Mouse (Mus musculus) cerebellum, adult 11-12 months (tissue): ENCODE measurements around the gene Plau.

Source experiments
- DNase-seq: peaks from one replicate; pipeline ENCODE4 v3.0.0; 2022

Gene Plau

DNA sequence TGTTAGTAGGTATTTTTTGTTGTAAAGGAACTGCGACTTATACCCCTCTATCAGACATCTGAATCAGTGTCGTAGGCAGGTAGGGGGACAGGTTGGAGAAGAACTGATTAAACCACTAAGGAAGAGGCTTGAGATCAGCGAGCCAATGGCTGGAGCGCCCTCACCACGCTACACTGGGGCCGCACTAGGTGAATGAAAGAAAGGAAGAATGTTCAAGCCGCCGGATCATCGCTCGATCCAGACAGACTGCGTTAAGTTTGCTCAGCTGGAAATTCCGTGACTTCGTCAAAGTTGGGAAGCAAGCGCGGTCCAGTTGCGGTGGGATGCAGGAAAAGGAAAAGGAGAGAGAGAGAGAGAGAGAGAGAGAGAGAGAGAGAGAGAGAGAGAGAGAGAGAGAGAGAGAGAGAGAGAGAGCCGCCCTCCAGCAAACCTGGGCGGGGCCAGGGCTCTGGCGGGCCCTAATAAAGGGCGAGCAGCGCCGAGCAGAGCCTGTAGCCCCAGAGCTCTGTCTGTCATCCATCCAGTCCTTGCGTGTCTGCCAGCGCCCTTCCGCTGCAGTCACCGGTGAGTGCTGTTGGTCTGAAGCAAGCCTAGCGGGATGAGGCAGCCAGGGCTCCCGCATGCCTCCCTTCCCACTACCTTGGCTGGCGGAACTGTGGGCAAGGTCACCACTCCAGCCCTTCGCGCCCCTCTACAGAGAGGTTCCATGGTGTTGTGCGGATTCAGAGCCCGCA, at the start of gene Plau:
Gene Plau (plus strand): TSS at position 490 of the 734 bp plus-strand sequence.
- DNase-seq: peak; percentile 39

DNA sequence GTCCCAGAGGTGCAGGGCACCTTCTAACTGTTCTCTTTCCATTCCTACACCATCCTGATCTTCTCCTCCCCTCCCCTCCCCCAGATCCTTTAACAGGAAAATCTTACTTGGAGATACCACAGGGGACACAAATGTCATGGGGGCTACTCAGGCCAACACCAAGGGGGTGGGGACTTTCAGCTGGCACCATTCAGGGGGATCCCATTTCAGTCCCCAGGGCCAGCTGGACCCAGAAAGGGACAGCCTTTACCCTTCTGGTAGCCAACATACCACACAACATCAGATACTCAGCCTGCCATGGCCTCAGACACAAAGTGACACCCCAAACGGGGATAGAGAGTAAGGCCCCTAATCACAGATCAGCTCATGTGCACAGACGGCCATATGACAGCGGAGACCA, 48.3 kb upstream of the Plau start:
- DNase-seq: no peak

DNA sequence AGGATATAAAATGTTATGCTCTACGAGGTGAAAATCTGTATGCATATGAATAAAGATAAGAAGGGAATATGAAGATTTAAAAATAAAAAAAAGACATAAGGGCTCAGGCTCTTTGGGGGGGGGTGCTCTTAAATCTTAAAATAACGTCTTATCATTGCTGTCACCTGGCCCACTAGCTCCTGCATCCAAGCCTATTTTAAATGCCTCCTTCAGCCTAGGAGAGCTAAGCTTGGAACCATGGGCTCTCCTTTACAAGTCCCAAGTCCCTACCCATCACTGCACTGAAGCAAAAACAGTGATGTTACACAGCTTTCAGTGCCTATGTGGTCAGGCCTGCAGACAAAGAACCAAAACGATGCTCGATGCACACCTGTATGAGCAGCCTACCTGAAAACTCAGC, 46.9 kb upstream of the Plau start:
- DNase-seq: no peak

DNA sequence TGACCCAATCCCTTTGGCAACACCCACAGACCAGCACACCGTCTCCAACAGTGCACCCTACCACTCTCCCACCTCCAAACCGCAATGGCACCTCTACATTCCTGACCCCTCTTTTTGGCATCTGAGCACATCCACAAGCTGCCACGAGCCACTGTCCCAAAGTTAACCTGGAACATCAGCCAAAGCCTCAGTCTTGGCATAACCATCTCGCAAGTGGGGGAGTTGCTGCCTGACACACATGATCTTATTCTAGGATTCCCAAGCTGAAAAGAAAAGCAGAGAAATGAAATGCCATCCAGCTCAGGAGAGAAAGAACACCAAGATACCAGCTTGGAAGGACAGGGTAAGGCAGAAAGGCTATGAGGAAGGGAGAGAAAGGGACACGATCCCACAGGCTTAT, 46.0 kb upstream of the Plau start:
- DNase-seq: no peak

DNA sequence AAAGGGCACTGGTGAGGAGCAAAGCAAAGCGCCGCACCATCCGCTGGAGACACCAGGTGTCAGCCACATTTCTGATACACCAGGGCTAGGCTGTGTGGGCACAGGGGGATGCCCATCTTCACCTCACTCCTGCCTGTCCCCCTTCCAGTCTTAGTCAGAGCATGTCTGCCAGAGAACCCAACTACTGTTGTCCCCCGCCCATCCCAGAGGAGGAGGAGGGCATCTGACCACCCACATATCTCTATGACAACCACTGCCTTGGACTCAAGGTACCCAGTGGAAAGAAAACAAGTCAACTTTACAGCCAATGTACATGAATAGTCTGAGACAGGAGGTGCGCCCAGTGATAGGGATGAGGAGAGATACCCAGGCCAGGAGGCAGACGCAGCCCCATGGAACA, 45.5 kb upstream of the Plau start:
- DNase-seq: no peak

DNA sequence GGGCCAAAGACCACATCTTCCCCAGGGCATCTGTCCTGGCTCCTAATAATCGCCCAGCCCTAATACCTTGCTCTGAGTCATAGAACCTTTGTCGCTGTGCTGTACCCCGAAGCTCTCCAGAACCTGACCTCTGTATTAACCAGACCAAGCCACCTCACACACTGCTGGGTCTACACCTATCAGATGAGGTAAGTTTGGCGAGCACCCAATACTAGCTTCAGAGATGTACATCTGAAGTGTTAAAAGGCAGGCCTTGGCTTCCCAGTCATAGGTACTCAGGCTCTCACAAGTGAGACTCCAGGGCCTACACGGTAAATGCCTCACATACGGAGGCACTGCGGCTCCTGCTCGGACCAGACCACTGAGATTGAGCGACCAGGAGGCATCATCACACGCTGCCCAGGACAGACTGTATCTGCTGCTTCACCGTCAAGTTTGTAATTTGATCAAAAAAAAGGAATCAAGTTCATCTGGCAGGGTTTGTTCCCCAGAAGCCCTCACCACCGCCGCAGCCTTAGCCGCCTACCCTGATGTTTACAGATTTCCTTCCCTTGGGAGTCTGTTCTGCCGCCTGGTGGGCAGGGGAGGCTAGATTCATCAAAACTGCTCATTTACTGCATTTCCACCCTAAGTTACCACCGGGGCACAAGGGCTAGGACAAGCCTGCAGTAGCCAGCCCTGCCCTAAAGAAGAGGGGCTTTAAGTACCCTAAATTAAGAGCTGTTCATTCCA, 44.8 kb upstream of the Plau start:
- no peak for DNase-seq

DNA sequence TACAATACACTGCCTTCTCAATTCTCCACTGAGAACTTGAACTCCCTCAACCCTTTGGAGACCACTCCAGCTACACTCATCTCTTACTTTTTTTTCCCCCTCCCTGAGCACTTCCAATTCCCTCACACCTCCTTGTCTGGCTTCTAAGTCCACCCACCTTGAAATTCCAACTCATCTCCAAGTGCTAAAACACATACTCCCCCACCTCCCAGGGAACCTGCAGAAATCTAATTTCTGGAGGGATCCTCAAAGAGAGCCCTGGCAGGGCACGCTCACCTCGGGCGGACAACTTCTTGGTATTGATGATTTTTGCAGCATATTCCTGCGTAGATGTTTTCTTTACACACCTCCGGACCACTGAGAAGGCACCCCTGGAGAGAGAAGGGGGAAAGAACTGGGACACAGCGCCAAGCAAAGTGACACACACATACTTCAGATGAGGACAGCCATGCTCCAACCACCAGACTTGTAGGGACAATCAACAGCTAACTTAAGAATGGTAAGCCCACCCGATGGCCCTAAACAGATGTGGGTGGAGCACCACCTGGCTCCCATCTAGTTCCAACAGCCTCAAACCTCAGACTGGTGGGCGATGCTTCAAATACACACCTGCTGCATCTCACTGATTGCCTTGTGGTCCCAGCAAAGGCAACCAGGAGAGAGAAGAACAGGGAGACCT, 44.1 kb upstream of the Plau start:
- DNase-seq: no peak

DNA sequence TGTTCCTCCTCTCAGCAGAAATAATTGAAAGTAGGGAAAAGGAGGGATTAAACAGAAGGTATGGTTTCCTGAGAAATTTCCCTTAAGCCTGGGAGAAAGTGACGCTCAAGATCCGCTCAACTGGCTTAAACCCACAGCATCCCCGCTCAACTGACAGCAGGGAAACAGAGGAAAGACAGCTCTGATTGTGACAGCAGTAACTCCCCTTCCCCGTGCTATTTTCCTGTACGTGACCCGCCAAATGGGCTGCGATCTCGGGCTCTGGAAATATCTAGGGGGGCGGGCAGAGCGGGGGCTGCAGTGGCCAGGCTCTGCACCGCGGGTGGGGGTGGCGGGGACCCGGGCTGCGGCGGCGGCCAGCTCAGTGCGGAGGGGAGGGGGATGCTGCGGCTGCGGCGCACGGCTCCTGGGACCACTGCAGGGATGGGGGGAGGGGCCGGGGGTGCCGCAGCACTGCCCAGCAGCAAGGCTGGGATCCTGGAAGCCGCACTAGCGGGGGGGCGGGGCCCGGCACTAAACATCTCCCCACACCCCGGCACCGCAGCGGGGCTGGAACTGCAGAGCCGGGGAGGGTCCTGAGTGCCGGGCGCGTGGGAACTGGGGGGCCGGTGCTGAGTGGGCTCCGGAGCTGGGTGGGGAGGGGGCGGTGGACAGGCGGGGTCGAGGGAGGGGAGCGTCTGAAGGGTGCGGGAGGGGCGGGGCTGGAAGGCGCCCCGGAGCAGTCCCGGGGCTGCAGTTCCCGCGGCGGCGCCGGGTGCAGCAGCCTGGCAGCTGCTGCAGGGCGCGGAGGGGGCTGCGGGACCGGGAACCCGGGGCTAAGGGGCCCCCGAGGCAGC, 43.3 kb upstream of the Plau start:
- peak; percentile 64 for DNase-seq

DNA sequence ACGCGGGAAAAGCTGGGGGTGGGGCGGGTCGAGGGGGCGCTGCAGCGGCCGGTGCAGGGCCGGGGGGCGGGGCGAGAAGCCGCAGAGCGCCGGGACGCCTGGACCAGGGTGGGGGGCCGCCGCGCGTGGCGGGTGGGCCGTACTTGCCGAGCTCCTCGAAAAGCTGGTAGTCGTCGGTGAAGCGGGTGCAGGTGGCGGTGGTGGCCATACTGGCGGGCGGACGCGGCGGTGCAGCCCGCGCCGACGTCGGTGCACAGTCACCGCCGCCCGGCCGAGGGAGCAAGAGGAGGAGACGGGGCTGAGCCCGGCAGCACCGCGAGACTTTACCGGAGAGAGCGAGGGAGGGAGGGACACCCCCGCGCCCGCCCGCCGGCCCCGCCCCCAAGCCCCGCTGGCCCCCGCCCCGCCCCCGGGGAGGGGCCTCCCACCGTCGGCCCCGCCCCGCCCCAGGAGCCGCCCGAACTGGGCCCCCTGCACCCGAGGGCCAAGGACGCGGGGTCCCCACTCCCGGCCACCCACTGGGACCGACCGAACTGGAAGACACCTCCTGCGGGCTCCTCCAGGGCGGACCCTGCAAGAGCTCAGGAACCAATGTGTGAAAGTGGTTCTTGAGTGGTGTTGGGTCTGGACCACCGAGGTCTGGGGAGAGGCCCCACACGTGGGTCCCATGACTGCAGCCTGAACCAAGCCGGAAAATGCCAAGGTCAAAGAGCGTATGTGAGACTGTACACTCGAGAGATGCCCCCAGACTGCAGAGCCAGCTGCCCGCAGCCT, 42.5 kb upstream of the Plau start, which contains the start of gene Camk2g:
Gene Camk2g (minus strand): TSS at position 331 of the 774 bp plus-strand sequence.
- peak; percentile 85 for DNase-seq

DNA sequence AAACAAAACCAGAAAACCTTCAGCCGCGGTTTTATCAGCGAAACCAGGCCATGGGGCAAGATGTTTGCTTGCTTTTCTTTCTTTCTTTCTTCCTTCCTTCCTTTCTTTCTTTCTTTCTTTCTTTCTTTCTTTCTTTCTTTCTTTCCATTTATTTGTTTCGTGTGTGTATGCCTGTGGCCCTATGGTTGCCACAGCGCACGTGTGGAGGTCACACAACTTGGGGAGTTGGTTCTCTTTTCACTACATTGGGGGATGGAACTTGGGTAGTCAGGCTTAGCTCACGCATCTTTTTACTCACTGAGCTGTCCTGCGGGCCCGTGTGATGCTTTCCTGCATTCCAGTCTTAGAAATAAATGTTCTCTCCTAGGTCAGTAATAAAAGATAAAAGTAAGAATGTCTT, 41.9 kb upstream of the Plau start:
- no peak for DNase-seq

DNA sequence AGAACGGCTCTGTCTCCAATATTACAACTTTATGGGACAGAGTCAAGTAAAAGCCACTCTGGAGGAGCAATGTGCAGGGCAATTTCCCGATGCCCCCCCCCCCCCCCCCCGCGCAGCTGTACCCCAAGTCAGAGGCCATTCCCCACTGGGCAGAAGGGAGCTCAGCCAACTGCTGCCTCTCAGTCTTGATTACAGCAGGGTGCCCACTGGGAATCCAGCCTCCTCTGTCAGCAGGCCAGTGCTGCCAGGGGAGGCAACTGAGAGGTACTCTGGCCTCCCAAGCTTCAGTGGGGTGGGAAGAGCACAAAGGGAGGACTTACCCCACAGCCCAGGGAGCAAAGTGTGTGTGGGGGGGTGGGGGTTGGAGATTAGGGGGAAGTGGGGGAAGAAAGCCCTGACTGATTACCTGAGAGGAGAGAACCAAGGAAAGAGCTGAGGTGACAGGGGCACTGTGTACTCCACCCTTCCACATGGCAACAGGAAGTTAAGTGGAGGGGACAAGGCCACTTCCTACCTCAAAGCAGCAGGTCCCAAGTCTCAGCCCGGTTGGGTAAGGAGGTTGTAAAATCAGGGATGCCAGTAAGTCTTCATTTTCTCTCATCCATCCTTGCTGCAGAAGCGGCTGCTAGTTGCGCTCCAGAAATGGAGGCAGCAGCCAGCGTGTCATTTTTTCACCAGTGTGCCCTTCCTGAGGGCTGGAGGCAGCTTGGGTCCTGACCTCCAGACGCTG, 40.9 kb upstream of the Plau start:
- DNase-seq: no peak

DNA sequence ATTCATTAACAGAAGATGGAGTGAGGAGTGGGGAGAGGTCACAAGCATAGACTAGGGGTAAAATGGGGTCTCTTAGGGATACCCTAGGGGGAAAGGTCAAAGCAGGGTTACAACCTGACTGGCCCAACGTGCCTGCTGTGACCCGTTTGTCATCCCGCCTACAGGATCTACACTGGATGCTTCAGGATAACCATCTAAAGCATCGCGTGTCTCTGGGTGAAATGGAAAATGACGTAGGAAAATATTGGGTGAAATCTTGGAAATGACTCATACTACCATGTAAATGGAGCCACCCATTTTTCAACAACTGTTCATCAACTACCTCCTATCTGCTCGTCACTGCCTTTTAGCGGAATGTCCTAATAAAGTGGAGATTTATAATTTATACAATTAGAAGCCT, 40.3 kb upstream of the Plau start:
- DNase-seq: no peak

DNA sequence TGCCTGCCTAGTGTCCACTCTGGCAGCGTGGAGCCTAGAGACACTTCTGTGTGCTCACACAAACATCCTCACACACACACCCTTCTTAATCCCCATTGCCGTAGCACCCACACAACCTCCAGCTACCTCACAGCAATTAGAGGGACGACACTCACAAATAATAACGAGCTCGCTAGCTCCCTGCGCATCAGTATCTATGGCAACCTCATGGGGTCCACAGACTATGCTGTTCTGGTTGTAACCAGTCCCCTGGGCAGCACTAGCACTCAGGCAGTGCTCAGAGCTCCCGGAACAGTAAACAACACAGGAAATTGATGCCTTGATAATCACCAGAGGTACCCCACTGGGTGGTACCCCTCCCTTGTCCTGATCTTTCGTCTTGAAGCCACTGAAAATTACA, 39.8 kb upstream of the Plau start:
- DNase-seq: no peak

DNA sequence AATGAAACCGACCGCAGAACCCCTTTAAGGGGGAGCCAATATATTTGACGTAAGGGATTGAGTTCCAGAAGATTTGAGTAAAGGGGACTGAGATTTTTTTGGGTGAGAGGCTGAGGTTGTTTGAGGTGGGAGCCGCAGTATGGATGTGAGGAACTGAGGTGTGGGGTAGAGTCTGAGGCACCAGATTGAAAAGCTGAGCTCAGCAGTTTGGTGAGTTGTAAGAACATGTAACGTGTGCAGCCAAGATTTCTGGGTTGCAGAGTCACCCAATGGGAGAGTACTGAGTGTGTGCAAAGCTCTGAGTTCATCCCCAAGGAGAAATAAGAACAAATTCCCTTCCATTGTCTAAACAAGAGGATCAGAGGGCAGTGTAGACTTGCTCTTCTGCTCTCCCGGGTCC, 38.2 kb upstream of the Plau start:
- DNase-seq: no peak

DNA sequence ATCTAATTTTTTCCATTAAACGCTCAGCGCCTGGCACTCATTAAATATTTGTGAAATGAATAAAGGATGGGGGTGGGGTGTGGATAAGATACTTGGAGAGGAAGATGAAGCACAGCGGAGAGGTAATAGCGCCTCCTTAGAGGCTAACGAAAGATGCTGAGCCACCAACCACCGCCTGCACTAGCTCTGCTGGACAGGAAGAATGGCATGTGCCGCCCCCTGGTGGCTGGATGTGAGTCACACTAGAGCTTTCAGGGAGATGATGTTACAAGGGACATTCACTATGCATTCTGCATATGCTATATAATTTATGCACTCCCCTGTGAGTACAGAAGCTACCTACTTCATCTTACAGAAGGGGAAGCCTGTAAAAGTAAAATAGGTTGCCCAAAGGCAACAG, 37.7 kb upstream of the Plau start:
- peak; percentile 85 for DNase-seq

DNA sequence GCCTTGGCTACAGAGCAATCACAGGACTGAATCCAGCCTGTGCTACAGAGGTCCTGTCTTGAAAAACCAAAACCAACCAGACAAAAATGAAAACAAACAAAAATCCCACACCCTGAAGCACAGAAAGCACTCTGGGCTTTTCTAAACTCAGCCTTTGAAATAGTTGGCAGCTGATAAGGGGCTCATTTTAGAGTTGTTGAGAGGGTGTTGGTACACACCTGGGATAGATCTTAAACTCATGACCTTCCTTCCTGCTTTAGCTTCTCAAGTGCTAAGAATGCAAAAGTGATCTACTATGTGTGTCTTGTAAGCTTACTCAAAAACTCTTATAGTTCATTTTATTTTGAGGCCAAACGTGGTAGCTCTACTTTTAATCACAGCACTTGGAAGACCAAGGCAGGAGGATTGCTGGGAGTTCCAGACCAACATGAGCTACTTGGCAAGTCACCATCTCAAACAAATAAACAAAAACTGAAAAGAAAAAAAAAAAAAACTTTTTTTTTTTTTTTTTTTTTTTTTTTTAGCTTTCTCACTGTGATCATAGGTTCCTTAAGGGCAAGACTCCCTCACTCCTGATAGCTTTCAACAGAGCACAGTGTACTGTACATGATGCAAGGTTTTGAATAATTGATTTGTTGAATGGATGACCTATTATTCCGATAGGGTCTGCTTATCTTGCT, 33.4 kb upstream of the Plau start:
- no peak for DNase-seq

DNA sequence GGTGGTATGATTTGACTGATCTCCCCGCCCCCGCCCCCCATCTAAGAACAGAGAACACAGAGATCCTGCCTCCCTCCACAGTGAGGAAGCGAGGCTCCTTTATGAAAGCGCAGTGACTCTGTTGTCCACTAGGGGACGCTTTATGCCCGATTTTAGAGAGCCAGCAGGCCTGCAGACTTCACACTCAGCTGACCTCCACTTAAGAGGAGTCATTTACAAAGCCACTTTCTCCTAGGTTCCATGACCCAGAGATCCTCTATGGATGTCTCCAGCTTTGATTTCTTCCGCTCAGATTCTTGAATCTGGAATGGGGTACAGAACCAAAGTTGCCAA, 32.9 kb upstream of the Plau start:
- no peak for DNase-seq

DNA sequence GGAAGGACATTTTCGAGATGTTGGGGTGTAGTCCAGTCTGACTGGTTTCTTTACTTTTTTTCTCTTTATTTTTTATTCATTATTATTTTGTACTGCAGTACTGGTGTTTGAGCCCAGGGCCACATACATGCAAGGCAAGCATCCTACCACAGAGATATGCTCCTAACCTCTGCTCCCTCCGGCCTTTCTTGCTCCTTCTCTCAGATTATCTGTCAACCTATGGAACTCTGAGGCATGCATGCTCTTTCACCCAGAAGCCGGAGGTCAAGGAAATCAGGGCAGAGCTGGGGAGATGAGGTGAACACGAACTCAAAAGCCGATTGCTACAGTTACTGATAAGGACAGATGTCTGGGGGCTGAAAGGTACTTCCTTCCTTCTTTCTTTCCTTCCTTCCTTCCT, 32.0 kb upstream of the Plau start:
- DNase-seq: no peak

DNA sequence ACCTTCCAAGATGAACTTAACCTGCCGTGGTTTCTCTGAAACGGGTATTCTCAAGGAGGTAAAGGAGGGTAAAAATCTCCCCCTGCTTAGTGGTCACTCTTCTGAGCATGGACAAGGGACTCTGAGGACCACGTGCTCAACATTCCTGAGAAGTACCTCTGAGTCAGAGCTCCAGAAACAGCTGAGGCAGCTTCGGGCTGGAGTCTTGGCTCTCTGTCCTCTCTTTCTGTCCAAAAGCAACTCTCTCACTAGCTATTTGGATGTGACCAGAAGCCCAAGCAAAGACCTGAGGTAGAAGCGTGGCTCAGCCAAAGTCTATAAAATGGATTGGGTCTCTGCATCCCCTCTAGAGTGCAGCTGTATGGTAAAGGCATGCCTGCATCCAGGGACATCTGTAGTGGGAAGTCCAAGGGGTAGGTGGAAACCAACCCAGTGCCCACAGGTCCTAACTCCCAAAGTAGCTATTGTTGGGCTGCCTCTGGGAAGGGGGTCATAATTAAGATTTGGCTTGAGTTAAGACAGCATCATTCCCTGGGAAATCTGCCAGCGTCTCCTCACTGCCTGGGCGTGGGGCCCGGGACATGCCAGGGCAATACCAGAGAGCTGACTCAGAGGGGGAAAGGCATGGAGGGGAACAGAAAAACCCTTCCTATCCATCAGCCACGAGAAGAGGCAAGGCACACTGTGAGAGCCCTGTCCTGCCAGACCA, 31.3 kb upstream of the Plau start:
- DNase-seq: no peak

DNA sequence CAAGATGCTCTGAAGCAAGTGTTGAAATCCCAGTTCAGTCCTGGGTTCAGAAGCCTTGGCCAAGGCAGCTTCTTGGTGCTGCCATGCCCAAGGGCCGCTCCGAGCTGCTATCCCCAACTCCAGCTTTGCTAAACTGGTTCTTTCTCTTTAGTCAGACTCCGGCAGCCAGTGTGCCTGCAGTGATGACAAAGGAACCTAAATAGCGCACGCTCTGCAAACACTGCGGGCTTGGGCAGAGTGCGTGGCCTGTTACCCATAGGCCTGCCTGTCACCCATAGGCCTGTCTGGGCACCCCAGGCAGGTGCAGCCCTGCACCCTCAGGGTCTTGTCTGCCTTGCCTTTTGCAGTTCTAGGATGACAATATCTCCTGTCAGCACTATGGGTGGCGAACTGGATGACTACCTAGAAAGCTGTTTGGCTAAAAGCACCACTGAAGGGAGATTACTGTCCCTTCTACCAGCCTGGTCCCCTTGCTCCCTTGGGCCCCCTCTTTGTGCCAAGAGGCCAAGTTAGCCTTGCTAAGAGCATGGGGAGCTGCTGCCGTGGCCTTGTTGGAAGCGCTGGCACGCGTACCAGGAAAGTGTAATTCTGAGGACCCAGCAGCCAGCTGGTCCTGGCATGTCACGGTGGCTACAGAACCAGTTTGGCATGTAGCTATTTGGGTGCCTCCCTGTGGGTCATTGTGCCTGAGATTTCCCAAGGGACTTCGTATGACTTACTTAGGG, 30.2 kb upstream of the Plau start:
- no peak for DNase-seq
